Mouse (Mus musculus) heart, embryonic 11.5 days (tissue): Measurements from ENCODE around the gene Ogfrl1. TPM values are rescaled to one million over a fixed set of nuclear protein-coding genes. Genes with fewer than 3 reads are reported as not detected.
A peak's percentile ranks its signal among the peaks of the same experiment; 100 is the strongest.

Source experiments
- ATAC-seq: fragments of 200-750 bp; cut with Nextera tagmentation; replicated peaks from 2 replicates; pipeline ENCODE4 v1.8.0; 2017; ENCODE audit warnings: moderate library complexity; ENCODE audit not compliant: insufficient number of reproducible peaks, low FRiP score, low TSS enrichment
- H3K27ac ChIP-seq: fragments of 300-500 bp; sonication (generic); 2 replicates; pipeline ENCODE4 v1.5.1; 2014; ENCODE audit warnings: mild to moderate bottlenecking, low read depth, low read length
- H3K27me3 ChIP-seq: fragments of 300-500 bp; sonication (generic); 2 replicates; pipeline ENCODE4 v1.6.1; 2014; ENCODE audit warnings: mild to moderate bottlenecking, low read length, mixed read lengths; ENCODE audit not compliant: control insufficient read depth, insufficient read depth
- H3K36me3 ChIP-seq: fragments of 300-500 bp; sonication (generic); 2 replicates; pipeline ENCODE4 v1.6.1; 2014; ENCODE audit warnings: mild to moderate bottlenecking, low read length, moderate library complexity, mixed read lengths; ENCODE audit not compliant: control insufficient read depth, insufficient read depth
- H3K4me1 ChIP-seq: fragments of 300-500 bp; sonication (generic); 2 replicates; pipeline ENCODE4 v1.6.1; 2014; ENCODE audit warnings: low read length; ENCODE audit not compliant: control insufficient read depth, insufficient read depth
- H3K4me2 ChIP-seq: fragments of 300-500 bp; sonication (generic); 2 replicates; pipeline ENCODE4 v1.6.1; 2014; ENCODE audit warnings: mild to moderate bottlenecking, moderate library complexity
- H3K4me3 ChIP-seq: fragments of 300-500 bp; sonication (generic); 2 replicates; pipeline ENCODE4 v1.5.1; 2014; ENCODE audit warnings: low read depth, low read length
- H3K9ac ChIP-seq: fragments of 300-500 bp; sonication (generic); 2 replicates; pipeline ENCODE4 v1.6.1; 2014; ENCODE audit warnings: mild to moderate bottlenecking, low read depth, low read length, moderate library complexity
- H3K9me3 ChIP-seq: fragments of 300-500 bp; sonication (generic); replicated peaks from 2 replicates; pipeline ENCODE4 v1.6.1; 2016; ENCODE audit warnings: low read length; ENCODE audit not compliant: control insufficient read depth
- WGBS: fragments of 180-500 bp; shearing (Covaris S2); extraction: QIAGEN DNeasy Blood & Tissue Kit; methylation state at CpG from one replicate; pipeline ENCODE4 v1.1.7; 2014; ENCODE audit not compliant: insufficient replicate concordance; 5-methylcytosine and 5-hydroxymethylcytosine counted together
- polyA plus RNA-seq: library from polyadenylated mRNA; unstranded; fragments of >200 nt; fragmentation: Nextera tagmentation; extraction: Ambion mirVana; gene quantifications from 2 replicates; pipeline ENCODE4 v1.2.1, GENCODE M21; 2014

Gene Ogfrl1
- polyA plus RNA-seq, 1 experiment from 2014 or later, result 13.9 TPM

DNA sequence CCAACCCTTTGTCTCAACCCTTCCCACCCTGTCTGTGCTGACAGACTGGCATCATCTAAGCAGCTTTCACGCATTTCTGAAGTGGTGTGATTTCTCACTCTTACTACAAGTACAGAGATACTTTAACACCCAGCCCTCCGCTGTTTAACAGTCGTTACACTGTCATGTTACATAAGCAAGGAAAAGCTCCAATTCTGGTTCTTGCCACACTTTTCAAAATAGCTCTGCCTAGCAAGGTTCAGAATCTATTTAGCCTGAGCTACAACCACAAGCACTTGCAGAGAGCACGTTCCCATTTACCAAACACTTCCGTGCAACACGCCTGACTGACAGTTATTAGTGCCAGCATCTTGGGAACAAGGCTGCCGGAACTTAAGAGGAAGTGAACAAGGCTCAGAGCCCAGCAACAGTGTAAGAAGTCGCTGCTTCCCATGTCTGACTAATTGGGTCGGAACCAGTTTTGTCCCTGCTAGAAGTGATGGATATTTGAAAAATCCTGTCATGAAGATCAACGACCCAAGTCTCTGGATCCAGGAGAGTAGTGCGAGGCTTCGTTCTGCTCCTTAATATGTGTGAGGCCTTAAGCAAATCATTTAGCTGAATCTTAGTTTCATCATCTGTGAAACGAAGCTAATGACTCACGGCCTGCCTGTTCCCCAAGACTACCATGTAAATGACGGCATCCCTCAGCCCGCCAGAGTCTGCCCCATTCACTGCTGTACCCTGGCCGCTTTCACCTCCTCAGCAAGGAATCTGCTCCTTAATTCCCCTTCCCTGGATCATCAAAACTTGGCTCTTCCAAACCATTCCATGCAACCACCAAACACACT is 17.4 kb downstream of the Ogfrl1 start:
- Histone ChIP-seq H3K9me3 (no peaks in the 10 kb centered on the region), H3K9ac (0 out of 2 replicates have a peak overlapping the region, but pooled peaks have one; percentile 5), H3K4me2 (peak overlapping the region; percentile 38), H3K27me3 (no peaks in the 10 kb centered on the region), H3K27ac (no peak overlapping the region), H3K36me3 (no peaks in the 10 kb centered on the region), H3K4me3 (no peak overlapping the region), H3K4me1 (peaks cover 19% of the 10 kb centered on the region; the same call in 1 of the 2 replicates)
- WGBS, result 68% methylated on average over 17 of the region's 17 CpGs
- no peak for ATAC-seq

DNA sequence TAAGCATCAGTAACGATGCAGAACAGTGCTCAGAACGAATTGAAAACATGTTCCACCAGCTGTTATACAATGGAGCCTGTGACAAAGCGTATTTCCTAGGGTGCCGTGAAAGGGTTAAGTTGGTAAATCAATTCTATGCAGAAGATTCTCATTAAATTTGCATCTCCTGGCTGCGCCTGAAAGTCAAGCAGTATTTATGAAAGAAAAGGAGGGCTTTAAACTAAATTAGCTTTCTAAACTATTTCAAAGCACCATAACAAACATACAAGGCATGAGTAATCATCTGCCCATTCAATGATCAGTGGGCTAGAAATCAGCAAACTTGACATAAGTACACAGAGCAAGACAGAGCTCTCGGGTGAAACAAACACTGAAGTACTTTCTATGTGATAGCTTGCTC is 18.3 kb downstream of the Ogfrl1 start:
- H3K9me3 ChIP-seq, result no peaks in the 10 kb centered on the region
- H3K9ac ChIP-seq, result no peak overlapping the region
- H3K27ac ChIP-seq, result no peak overlapping the region
- H3K36me3 ChIP-seq, result no peaks in the 10 kb centered on the region
- H3K4me1 ChIP-seq, result peaks cover 19% of the 10 kb centered on the region; the same call in 1 of the 2 replicates
- no peak for ATAC-seq
- peak overlapping the region; percentile 38; the same call in 1 of the 2 replicates for H3K4me2 ChIP-seq
- H3K27me3 ChIP-seq, result no peaks in the 10 kb centered on the region
- no peak overlapping the region for H3K4me3 ChIP-seq
- 82% methylated on average over 6 of the region's 6 CpGs for WGBS

DNA sequence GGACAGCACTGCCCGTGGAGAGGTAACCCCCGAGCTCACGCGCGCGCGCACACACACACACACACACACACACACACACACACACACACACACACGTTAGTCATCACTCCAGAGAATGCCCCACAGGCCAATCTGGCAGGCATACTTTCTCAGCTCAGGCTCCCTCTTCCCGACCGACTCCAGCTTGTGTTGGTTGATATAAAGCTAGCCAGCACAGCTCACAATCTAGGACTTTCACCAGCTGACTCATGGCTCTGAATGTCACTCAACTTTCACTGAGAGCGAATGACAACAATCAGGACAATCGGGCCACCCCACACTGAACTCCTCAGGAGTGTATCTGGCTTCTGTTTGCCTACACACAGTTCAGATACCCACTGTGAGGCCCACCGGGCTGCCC is 20.0 kb downstream of the Ogfrl1 start:
- Histone ChIP-seq H3K9me3 (no peaks in the 10 kb centered on the region), H3K27me3 (no peaks in the 10 kb centered on the region), H3K4me1 (peaks cover 16% of the 10 kb centered on the region; the same call in 1 of the 2 replicates), H3K4me3 (no peak overlapping the region), H3K36me3 (no peaks in the 10 kb centered on the region), H3K27ac (no peak overlapping the region), H3K9ac (no peak overlapping the region), H3K4me2 (peak overlapping the region; percentile 23; the same call in 1 of the 2 replicates)
- ATAC-seq, result peak; percentile 44; the same call in 1 of the 2 replicates
- 64% methylated on average over 13 of the region's 13 CpGs for WGBS

DNA sequence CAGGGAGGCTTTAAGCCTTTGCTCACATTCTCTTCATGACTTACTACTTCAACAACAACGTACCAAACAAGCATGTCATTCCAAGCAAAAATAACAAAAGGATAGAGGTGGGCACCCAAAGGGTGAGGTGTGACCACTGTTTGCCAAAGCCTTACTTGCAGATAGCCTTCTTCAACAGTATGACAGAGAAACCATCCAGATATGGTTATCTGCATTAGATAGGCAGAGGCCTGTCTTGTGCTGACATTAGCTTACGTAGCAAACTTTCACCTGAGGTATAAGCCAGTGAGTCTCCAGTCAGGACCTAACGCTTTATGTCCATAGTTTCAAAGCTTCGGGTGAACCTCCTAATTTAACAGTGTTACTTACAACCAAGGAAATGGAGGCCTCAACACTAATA is 23.4 kb downstream of the Ogfrl1 start:
- no peaks in the 10 kb centered on the region for H3K9me3 ChIP-seq
- H3K4me1 ChIP-seq, result 0 out of 2 replicates have a peak, but pooled peaks cover 4% of the 10 kb centered on the region
- no peak overlapping the region for H3K4me3 ChIP-seq
- WGBS, result 78% methylated on average over 4 of the region's 4 CpGs
- no peak overlapping the region for H3K9ac ChIP-seq
- no peak overlapping the region for H3K27ac ChIP-seq
- H3K4me2 ChIP-seq, result no peak overlapping the region
- no peak for ATAC-seq
- H3K27me3 ChIP-seq, result no peaks in the 10 kb centered on the region
- no peaks in the 10 kb centered on the region for H3K36me3 ChIP-seq

DNA sequence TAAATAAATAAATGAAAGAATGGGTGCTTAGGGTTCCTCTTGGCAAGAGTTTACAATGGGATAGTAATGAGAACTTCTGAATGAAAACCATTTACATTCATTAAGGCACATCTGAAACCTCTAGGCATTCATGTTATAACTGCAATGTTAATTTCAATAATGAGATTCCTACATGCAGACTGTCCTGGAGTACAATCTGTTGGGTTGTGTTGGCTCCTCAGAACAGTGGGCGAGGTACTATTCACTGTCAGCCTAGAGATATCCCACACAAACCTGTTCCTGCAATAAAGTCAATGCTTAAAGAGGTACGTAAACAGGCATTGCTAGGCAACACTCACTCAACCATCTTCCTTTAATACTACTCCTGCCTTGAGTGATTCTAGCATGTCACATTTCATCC is 32.0 kb downstream of the Ogfrl1 start:
- H3K27me3 ChIP-seq, result no peaks in the 10 kb centered on the region
- 87% methylated on average over 2 of the region's 2 CpGs for WGBS
- H3K9me3 ChIP-seq, result no peaks in the 10 kb centered on the region
- no peak overlapping the region for H3K9ac ChIP-seq
- no peak overlapping the region for H3K27ac ChIP-seq
- H3K36me3 ChIP-seq, result no peaks in the 10 kb centered on the region
- ATAC-seq, result no peak
- H3K4me3 ChIP-seq, result no peak overlapping the region
- H3K4me2 ChIP-seq, result no peak overlapping the region
- H3K4me1 ChIP-seq, result no peaks in the 10 kb centered on the region

DNA sequence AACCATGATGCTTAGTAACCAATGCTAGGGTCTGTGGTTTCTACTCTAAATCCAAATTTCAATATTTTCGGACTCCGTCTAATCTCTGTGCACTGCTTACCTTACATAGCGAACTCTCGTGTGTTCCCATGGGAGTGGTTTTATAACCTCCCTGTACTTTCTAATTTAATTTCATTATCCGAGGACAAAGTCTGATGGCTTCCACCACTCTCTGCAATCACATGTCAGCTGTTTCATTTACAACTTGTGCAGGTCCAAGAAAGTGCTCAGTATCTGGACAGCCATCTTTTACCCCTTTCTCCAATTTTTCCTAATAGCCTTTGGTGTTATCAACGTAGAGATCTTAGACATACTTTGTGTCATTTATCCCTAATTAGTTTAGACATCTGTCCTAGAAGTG is 44.7 kb downstream of the Ogfrl1 start:
- H3K4me1 ChIP-seq, result no peaks in the 10 kb centered on the region
- WGBS, result 80% methylated on average over 6 of the region's 6 CpGs
- no peak overlapping the region for H3K9ac ChIP-seq

DNA sequence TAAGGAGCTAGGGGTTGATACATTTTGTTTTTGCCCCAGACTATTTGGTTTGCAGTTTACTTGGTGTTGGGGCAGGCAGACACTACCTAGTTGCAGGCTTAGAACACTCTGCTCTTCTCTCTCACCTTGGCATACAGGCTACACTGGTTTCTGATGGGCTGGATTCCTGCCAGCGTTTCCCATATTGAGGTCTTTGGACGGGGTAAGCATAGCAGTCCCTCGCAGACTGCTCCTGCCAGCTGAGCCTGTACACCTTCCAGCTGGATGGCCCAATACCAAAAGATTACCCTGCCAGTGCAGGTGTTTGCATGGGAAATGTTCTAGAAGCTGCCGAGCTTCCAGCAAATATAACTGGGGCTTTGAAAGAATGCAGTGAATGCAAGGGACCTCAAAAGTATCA is 45.8 kb downstream of the Ogfrl1 start:
- WGBS, result 78% methylated on average over 4 of the region's 4 CpGs
- Histone ChIP-seq H3K36me3 (no peaks in the 10 kb centered on the region), H3K4me3 (no peak overlapping the region), H3K9me3 (no peaks in the 10 kb centered on the region), H3K4me2 (no peak overlapping the region), H3K4me1 (no peaks in the 10 kb centered on the region), H3K27me3 (no peaks in the 10 kb centered on the region), H3K27ac (no peak overlapping the region), H3K9ac (no peak overlapping the region)
- no peak for ATAC-seq

More for the DNA sequence above, 44.7 kb downstream of the Ogfrl1 start:
- no peak overlapping the region for H3K4me2 ChIP-seq
- H3K36me3 ChIP-seq, result no peaks in the 10 kb centered on the region
- no peak overlapping the region for H3K4me3 ChIP-seq
- H3K27me3 ChIP-seq, result no peaks in the 10 kb centered on the region
- ATAC-seq, result no peak
- no peak overlapping the region for H3K27ac ChIP-seq
- no peaks in the 10 kb centered on the region for H3K9me3 ChIP-seq

DNA sequence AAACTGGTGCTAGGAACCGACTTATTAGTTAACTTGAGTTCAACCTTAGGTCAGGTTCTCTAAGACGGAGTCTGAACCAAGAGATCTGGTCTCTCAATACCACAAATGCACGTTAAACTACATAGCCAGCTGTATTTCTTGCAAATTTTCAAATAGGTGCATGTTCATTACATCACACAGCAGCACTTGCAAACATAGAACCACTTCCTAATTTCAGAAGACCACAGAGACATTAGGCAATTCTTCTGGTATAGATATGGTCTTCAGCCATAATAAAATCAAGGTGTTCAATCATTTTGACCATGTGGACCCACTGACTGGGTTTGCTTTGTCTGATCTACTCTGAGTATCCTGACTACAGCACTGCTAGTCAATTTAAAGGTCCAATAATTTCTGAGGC is 51.9 kb downstream of the Ogfrl1 start:
- H3K9me3 ChIP-seq, result no peaks in the 10 kb centered on the region
- H3K4me1 ChIP-seq, result no peaks in the 10 kb centered on the region
- no peak overlapping the region for H3K27ac ChIP-seq
- H3K27me3 ChIP-seq, result no peaks in the 10 kb centered on the region
- ATAC-seq, result no peak
- 78% methylated on average over 3 of the region's 3 CpGs for WGBS
- no peak overlapping the region for H3K4me2 ChIP-seq
- no peak overlapping the region for H3K9ac ChIP-seq
- H3K36me3 ChIP-seq, result no peaks in the 10 kb centered on the region
- H3K4me3 ChIP-seq, result no peak overlapping the region

DNA sequence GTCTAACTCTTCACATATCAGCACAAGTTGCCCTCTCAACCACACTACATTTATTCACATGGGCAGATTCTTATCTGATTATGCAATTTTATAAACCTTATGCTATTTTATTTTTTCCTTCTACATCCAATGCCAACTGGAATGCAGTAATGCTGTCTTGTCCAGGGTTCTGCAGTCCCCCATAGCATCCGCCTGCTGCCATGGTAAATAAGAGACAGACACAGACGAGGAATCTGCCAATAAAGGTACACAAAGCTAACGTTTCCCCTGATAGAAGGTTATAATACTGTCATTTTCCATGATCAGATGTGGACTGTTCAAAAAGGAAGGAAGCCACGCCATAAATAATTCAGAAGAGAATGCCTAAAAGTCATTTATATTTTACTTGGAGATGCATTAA is 54.7 kb downstream of the Ogfrl1 start:
- 74% methylated on average over 4 of the region's 4 CpGs for WGBS
- H3K9me3 ChIP-seq, result no peaks in the 10 kb centered on the region
- no peaks in the 10 kb centered on the region for H3K4me1 ChIP-seq
- H3K4me2 ChIP-seq, result no peak overlapping the region
- no peaks in the 10 kb centered on the region for H3K27me3 ChIP-seq
- H3K36me3 ChIP-seq, result no peaks in the 10 kb centered on the region
- no peak overlapping the region for H3K9ac ChIP-seq
- no peak overlapping the region for H3K27ac ChIP-seq
- H3K4me3 ChIP-seq, result no peak overlapping the region
- no peak for ATAC-seq
